Mouse (Mus musculus): Measurements from ENCODE around the gene 2900011O08Rik. TPM values are rescaled to one million over a fixed set of nuclear protein-coding genes. Genes with fewer than 3 reads are reported as not detected.

2900011O08Rik gene
- polyA plus RNA-seq, 1 experiment from 2014 or later: 0.55 TPM

- no peaks in the 10 kb centered on the region for H3K4me1 ChIP-seq (ENCODE audit: insufficient read depth)
- no peak overlapping the region for H3K4me3 ChIP-seq (ENCODE audit: low read depth, low read length)
- H3K36me3 ChIP-seq (ENCODE audit: insufficient read depth): peaks cover 73% of the 10 kb centered on the region
- ATAC-seq (ENCODE audit: insufficient read depth) (no peak), DNase-seq (no peak)
- H3K27me3 ChIP-seq (ENCODE audit: insufficient read depth, low read length): no peaks in the 10 kb centered on the region
- H3K4me2 ChIP-seq: no peak overlapping the region
- H3K27ac ChIP-seq (ENCODE audit: low read depth): no peak overlapping the region
- TF ChIP-seq CTCF (IDR thresholded peaks at IDR 0.05; ENCODE audit: low read depth): no peak
- 93% methylated on average over 7 of the region's 7 CpGs for WGBS
- H3K9ac ChIP-seq: no peak overlapping the region
- H3K9me3 ChIP-seq (ENCODE audit: low read depth, low read length): no peaks in the 10 kb centered on the region
These were observed 135.2 kb downstream of the 2900011O08Rik start for GRCm38 (mm10) chr16:14121563-14121962.

GRCm38 (mm10) chr16:14122586-14122985 lies 136.2 kb downstream of the 2900011O08Rik start:
- no peaks in the 10 kb centered on the region for H3K27me3 ChIP-seq (ENCODE audit: insufficient read depth, low read length)
- no peak overlapping the region for H3K9ac ChIP-seq
- no peak overlapping the region for H3K27ac ChIP-seq (ENCODE audit: low read depth)
- no peaks in the 10 kb centered on the region for H3K4me1 ChIP-seq (ENCODE audit: insufficient read depth)
- peaks cover 75% of the 10 kb centered on the region for H3K36me3 ChIP-seq (ENCODE audit: insufficient read depth)
- ATAC-seq (ENCODE audit: insufficient read depth) (no peak), DNase-seq (no peak)
- TF ChIP-seq CTCF (IDR thresholded peaks at IDR 0.05; ENCODE audit: low read depth): 0 out of 2 replicates have a peak, but pooled peaks have one; percentile 13
- H3K9me3 ChIP-seq (ENCODE audit: low read depth, low read length): no peaks in the 10 kb centered on the region
- no peak overlapping the region for H3K4me3 ChIP-seq (ENCODE audit: low read depth, low read length)
- H3K4me2 ChIP-seq: no peak overlapping the region

GRCm38 (mm10) chr16:14123901-14124300 lies 137.5 kb downstream of the 2900011O08Rik start:
- TF ChIP-seq CTCF (IDR thresholded peaks at IDR 0.05; ENCODE audit: low read depth): no peak
- Histone ChIP-seq H3K4me3 (ENCODE audit: low read depth, low read length) (no peak overlapping the region), H3K9me3 (ENCODE audit: low read depth, low read length) (no peaks in the 10 kb centered on the region), H3K4me2 (no peak overlapping the region), H3K27ac (ENCODE audit: low read depth) (no peak overlapping the region), H3K36me3 (ENCODE audit: insufficient read depth) (peaks cover 88% of the 10 kb centered on the region), H3K27me3 (ENCODE audit: insufficient read depth, low read length) (no peaks in the 10 kb centered on the region), H3K4me1 (ENCODE audit: insufficient read depth) (no peaks in the 10 kb centered on the region), H3K9ac (no peak overlapping the region)
- DNase-seq (no peak), ATAC-seq (ENCODE audit: insufficient read depth) (no peak)
- WGBS: 92% methylated on average over 2 of the region's 2 CpGs

- 95% methylated on average over 7 of the region's 7 CpGs for WGBS
- H3K27me3 ChIP-seq (ENCODE audit: insufficient read depth, low read length): no peaks in the 10 kb centered on the region
These were observed 138.3 kb downstream of the 2900011O08Rik start for GRCm38 (mm10) chr16:14124709-14125108.

GRCm38 (mm10) chr16:14125253-14125652 lies 138.8 kb downstream of the 2900011O08Rik start:
- H3K4me3 ChIP-seq (ENCODE audit: low read depth, low read length): no peak overlapping the region
- no peak overlapping the region for H3K4me2 ChIP-seq
- H3K4me1 ChIP-seq (ENCODE audit: insufficient read depth): no peaks in the 10 kb centered on the region
- TF ChIP-seq CTCF (IDR thresholded peaks at IDR 0.05; ENCODE audit: low read depth): no peak
- no peaks in the 10 kb centered on the region for H3K9me3 ChIP-seq (ENCODE audit: low read depth, low read length)
- no peak for ATAC-seq (ENCODE audit: insufficient read depth)
- H3K27ac ChIP-seq (ENCODE audit: low read depth): no peak overlapping the region
- no peak overlapping the region for H3K9ac ChIP-seq
- WGBS: 88% methylated on average over 1 of the region's 1 CpGs
- no peak for DNase-seq
- H3K36me3 ChIP-seq (ENCODE audit: insufficient read depth): peaks cover 94% of the 10 kb centered on the region
- no peaks in the 10 kb centered on the region for H3K27me3 ChIP-seq (ENCODE audit: insufficient read depth, low read length)

More at GRCm38 (mm10) chr16:14124709-14125108, 138.3 kb downstream of the 2900011O08Rik start:
- Histone ChIP-seq H3K9me3 (ENCODE audit: low read depth, low read length) (no peaks in the 10 kb centered on the region), H3K27ac (ENCODE audit: low read depth) (no peak overlapping the region), H3K4me2 (no peak overlapping the region), H3K36me3 (ENCODE audit: insufficient read depth) (peaks cover 93% of the 10 kb centered on the region), H3K4me3 (ENCODE audit: low read depth, low read length) (no peak overlapping the region), H3K4me1 (ENCODE audit: insufficient read depth) (no peaks in the 10 kb centered on the region), H3K9ac (no peak overlapping the region)
- DNase-seq (no peak), ATAC-seq (ENCODE audit: insufficient read depth) (no peak)
- TF ChIP-seq CTCF (IDR thresholded peaks at IDR 0.05; ENCODE audit: low read depth): no peak

- H3K27me3 ChIP-seq (ENCODE audit: insufficient read depth, low read length): no peaks in the 10 kb centered on the region
- no peak overlapping the region for H3K4me3 ChIP-seq (ENCODE audit: low read depth, low read length)
- no peak for TF ChIP-seq CTCF (IDR thresholded peaks at IDR 0.05; ENCODE audit: low read depth)
- no peak for DNase-seq
- no peak overlapping the region for H3K27ac ChIP-seq (ENCODE audit: low read depth)
- no peak overlapping the region for H3K9ac ChIP-seq
- H3K9me3 ChIP-seq (ENCODE audit: low read depth, low read length): no peaks in the 10 kb centered on the region
- peaks cover 90% of the 10 kb centered on the region for H3K36me3 ChIP-seq (ENCODE audit: insufficient read depth)
- no peak for ATAC-seq (ENCODE audit: insufficient read depth)
- no peaks in the 10 kb centered on the region for H3K4me1 ChIP-seq (ENCODE audit: insufficient read depth)
- H3K4me2 ChIP-seq: no peak overlapping the region
These were observed 142.6 kb downstream of the 2900011O08Rik start for GRCm38 (mm10) chr16:14128977-14129376.

GRCm38 (mm10) chr16:14130796-14131195 lies 144.4 kb downstream of the 2900011O08Rik start:
- H3K4me2 ChIP-seq: no peak overlapping the region
- H3K36me3 ChIP-seq (ENCODE audit: insufficient read depth): peaks cover 88% of the 10 kb centered on the region
- no peaks in the 10 kb centered on the region for H3K27me3 ChIP-seq (ENCODE audit: insufficient read depth, low read length)
- no peak for ATAC-seq (ENCODE audit: insufficient read depth)
- no peak overlapping the region for H3K4me3 ChIP-seq (ENCODE audit: low read depth, low read length)
- H3K9me3 ChIP-seq (ENCODE audit: low read depth, low read length): no peaks in the 10 kb centered on the region
- no peak overlapping the region for H3K9ac ChIP-seq
- WGBS: 90% methylated on average over 7 of the region's 7 CpGs
- TF ChIP-seq CTCF (IDR thresholded peaks at IDR 0.05; ENCODE audit: low read depth): no peak
- no peak overlapping the region for H3K27ac ChIP-seq (ENCODE audit: low read depth)
- H3K4me1 ChIP-seq (ENCODE audit: insufficient read depth): no peaks in the 10 kb centered on the region
- no peak for DNase-seq

GRCm38 (mm10) chr16:14131376-14131775 lies 145.0 kb downstream of the 2900011O08Rik start:
- TF ChIP-seq CTCF (IDR thresholded peaks at IDR 0.05; ENCODE audit: low read depth): no peak
- no peak overlapping the region for H3K9ac ChIP-seq
- WGBS: 81% methylated on average over 3 of the region's 3 CpGs
- ATAC-seq (ENCODE audit: insufficient read depth) (no peak), DNase-seq (no peak)
- no peaks in the 10 kb centered on the region for H3K9me3 ChIP-seq (ENCODE audit: low read depth, low read length)
- H3K36me3 ChIP-seq (ENCODE audit: insufficient read depth): peaks cover 88% of the 10 kb centered on the region
- H3K27me3 ChIP-seq (ENCODE audit: insufficient read depth, low read length): no peaks in the 10 kb centered on the region
- H3K4me2 ChIP-seq: no peak overlapping the region
- no peaks in the 10 kb centered on the region for H3K4me1 ChIP-seq (ENCODE audit: insufficient read depth)
- no peak overlapping the region for H3K27ac ChIP-seq (ENCODE audit: low read depth)
- H3K4me3 ChIP-seq (ENCODE audit: low read depth, low read length): no peak overlapping the region

Measured in lung, embryonic 14.5 days (tissue).